Mouse (Mus musculus) urinary bladder, adult 2 months (tissue): ENCODE results near the gene Swap70. TPM values are rescaled to one million over a fixed set of nuclear protein-coding genes. Genes with fewer than 3 reads are reported as not detected.

Source experiments
- DNase-seq: peaks from one replicate; pipeline ENCODE4 v3.0.0; 2022; ENCODE audit warnings: low spot score
- polyA plus RNA-seq: library from polyadenylated mRNA; depleted of rRNA; stranded (reverse); fragments of >200 nt; gene quantifications from 2 replicates; pipeline ENCODE4 v1.2.3, GENCODE M21; 2012; rRNA removed

The Swap70 gene
- polyA plus RNA-seq, 1 experiment: 15.2 TPM

- DNase-seq: no peak
Measured at GRCm38 (mm10) chr7:110305486-110305885, 84.0 kb downstream of the Swap70 start.

- DNase-seq: no peak
Measured at GRCm38 (mm10) chr7:110306281-110306680, 84.8 kb downstream of the Swap70 start.

- no peak for DNase-seq
Measured at GRCm38 (mm10) chr7:110307741-110308140, 86.2 kb downstream of the Swap70 start.

DNA sequence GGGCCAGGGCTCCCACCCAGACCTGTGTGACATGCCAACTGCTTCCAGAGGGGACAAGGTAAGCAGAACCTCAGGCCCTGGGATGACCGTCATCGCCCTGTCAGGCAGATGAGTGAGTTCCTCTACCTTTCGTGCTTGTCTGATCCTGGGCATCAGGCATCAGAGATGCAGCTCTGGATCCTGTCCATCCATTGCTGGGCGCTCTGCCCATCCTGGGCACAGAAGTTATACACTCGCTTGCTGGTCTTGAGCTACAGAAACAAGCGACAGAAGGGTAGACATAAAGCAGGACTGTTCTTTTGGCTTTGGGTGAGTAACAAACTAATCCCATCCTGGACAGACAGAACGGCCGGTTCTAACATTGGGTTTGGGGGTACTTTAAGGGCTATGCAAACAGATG lies 87.7 kb downstream of the Swap70 start:
- DNase-seq: no peak

- DNase-seq: no peak
Measured at GRCm38 (mm10) chr7:110313392-110314055, 92.0 kb downstream of the Swap70 start.

DNA sequence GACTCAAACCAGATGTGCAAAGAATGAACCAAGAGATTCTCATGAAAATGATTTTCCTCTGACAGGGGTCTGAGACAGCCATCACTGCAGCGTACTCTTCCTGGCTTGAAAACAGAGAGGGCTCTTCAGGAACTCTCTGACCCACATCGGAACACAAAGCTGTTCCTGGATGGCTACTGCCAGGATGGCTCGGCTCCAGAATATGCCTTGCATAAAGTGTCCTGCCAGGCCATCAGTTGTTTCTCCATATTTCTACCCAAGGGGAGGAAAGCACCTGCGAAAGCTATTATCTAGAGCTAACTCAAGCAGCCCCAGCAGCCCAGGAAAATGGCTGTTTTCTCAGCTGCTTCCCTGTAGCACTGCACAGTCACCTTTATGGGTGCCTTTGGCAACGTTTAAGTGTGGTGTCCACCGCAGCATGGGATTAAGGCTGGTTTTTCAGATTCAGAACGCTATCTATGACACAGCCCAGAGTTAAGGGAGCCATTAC lies 92.9 kb downstream of the Swap70 start:
- no peak for DNase-seq

- DNase-seq: no peak
Measured at GRCm38 (mm10) chr7:110315352-110315751, 93.8 kb downstream of the Swap70 start.

GRCm38 (mm10) chr7:110317412-110317811 lies 95.9 kb downstream of the Swap70 start:
- no peak for DNase-seq

DNA sequence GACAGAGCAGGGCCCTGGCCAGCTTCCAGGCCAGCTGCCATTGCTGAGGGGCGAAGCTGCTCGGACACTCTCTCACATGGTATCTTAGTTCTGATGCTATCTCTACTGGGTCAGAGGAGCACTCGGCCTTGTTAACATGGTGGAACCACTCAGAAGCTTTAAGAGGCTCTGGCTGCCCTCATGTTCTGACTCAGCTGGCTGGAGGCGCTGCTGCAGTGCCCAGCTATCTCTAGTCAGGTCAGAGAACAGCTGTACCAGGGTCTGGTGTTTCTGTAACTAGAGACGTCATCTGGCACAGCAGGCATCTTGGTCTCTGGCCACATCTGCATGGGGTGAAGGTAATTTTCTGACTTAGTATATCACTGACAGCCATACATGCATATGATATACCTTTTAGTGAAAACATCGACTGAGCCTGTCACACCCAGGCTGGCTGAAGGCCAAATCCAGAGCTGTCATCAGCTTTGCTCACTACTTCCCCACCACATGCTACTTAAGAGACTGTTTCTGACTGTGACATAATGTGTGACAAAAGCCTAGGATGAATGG lies 97.5 kb downstream of the Swap70 start:
- no peak for DNase-seq

GRCm38 (mm10) chr7:110321106-110321505 lies 99.6 kb downstream of the Swap70 start:
- DNase-seq: no peak

DNA sequence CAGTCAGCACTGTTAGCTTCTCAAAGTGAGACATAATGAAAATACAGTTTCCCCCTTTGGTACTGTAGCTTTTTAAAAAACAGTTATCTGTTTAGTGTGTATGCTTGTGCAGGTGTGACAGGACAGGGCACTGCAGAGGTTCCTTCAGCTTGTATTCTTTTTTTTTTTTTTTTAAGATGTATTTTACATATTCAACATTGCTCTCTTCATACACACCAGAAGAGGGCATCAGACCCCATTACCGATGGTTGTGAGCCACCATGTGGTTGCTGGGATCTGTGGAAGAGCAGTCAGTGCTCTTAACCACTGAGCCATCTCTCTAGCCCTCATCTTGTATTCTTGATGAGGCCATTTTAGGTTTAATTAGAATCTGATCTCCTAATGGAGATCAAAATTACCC lies 103.3 kb downstream of the Swap70 start:
- no peak for DNase-seq

- DNase-seq: no peak
Measured at GRCm38 (mm10) chr7:110325381-110326110, 104.0 kb downstream of the Swap70 start.

Other genes with a start within 250 kb of the Swap70 start
- 33.3 and 35.0 TPM in 2 replicates for gene Tmem41b, start 234.8 kb upstream of the Swap70 start, polyA plus RNA-seq
- 31.9 and 38.2 TPM in 2 replicates for gene Ipo7, start 203.4 kb upstream of the Swap70 start, polyA plus RNA-seq
- gene Zfp143, start 160.5 kb upstream of the Swap70 start, polyA plus RNA-seq: 13.3 and 14.9 TPM in 2 replicates
- gene Wee1, start 99.7 kb upstream of the Swap70 start, polyA plus RNA-seq: 13.5 and 13.6 TPM in 2 replicates